Mouse (Mus musculus): ENCODE data around the gene Prcc. TPM values are rescaled to one million over a fixed set of nuclear protein-coding genes. Genes with fewer than 3 reads are reported as not detected.

Prcc gene
- total RNA-seq, 2 experiments from 2014 or later: 59.8 to 63.6 TPM

Other genes with a start within 250 kb of the Prcc start
- under 1 TPM in 1 of 2 experiments, not detected in 1; 0.49 TPM for gene Lrrc71, start 137.0 kb downstream of the Prcc start, total RNA-seq (2021)
- gene Ntrk1, start 90.4 kb downstream of the Prcc start, total RNA-seq (2021): under 1 TPM; 0.35 to 0.95 TPM
- gene Insrr, start 88.7 kb downstream of the Prcc start, total RNA-seq (2021): under 1 TPM; 0.39 to 0.77 TPM
- gene Pear1, start 61.3 kb downstream of the Prcc start, total RNA-seq (2021): 1 to 10 TPM; 6.8 to 9.2 TPM
- gene Sh2d2a, start 38.9 kb downstream of the Prcc start, total RNA-seq (2021): not detected
- 100 to 1,000 TPM; 150 to 153 TPM for gene Hdgf, start 20.7 kb upstream of the Prcc start, total RNA-seq (2021)
- 10 to 100 TPM; 44.6 to 54.9 TPM for gene Mrpl24, start 33.9 kb upstream of the Prcc start, total RNA-seq (2021)
- 10 to 100 TPM; 12.9 to 14.3 TPM for gene Isg20l2, start 44.7 kb upstream of the Prcc start, total RNA-seq (2021)
- gene Rrnad1, start 45.1 kb upstream of the Prcc start, total RNA-seq (2021): 10 to 100 TPM; 16.4 to 23.9 TPM
- 1 to 10 TPM; 3.4 to 6.0 TPM for gene Crabp2, start 63.1 kb upstream of the Prcc start, total RNA-seq (2021)
- gene Nes, start 85.5 kb upstream of the Prcc start, total RNA-seq (2021): 1 to 10 TPM; 4.6 to 6.2 TPM
- gene Bcan, start 114.6 kb upstream of the Prcc start, total RNA-seq (2021): 100 to 1,000 TPM; 251 to 278 TPM
- 10 to 100 TPM; 14.5 to 15.4 TPM for gene Hapln2, start 142.0 kb upstream of the Prcc start, total RNA-seq (2021)
- 10 to 100 TPM; 14.9 to 17.5 TPM for gene Gpatch4, start 157.5 kb upstream of the Prcc start, total RNA-seq (2021)
- 10 to 100 TPM; 61.7 to 74.4 TPM for gene Naxe, start 172.9 kb upstream of the Prcc start, total RNA-seq (2021)
- not detected for gene Ttc24, start 192.7 kb upstream of the Prcc start, total RNA-seq (2021)
- gene Iqgap3, start 196.4 kb upstream of the Prcc start, total RNA-seq (2021): 1 to 10 TPM in 1 of 2 experiments, under 1 TPM in 1; 0.23 to 1.1 TPM